Mouse (Mus musculus) embryonic facial prominence, embryonic 10.5 days (tissue): ENCODE data around the gene Enpep. TPM values are rescaled to one million over a fixed set of nuclear protein-coding genes. Genes with fewer than 3 reads are reported as not detected.

Experiments
- DNase-seq: peaks from one replicate; pipeline ENCODE4 v3.0.0-alpha.2; 2017; ENCODE audit warnings: low spot score
- H3K27ac ChIP-seq: fragments of 300-500 bp; sonication (generic); replicated peaks from 2 replicates; pipeline ENCODE4 v1.5.1; 2016; ENCODE audit warnings: mild to moderate bottlenecking
- H3K27me3 ChIP-seq: fragments of 300-500 bp; sonication (generic); replicated peaks from 2 replicates; pipeline ENCODE4 v1.6.1; 2016; ENCODE audit warnings: low read depth, mild to moderate bottlenecking; ENCODE audit not compliant: poor library complexity, severe bottlenecking
- H3K36me3 ChIP-seq: fragments of 300-500 bp; sonication (generic); replicated peaks from 2 replicates; pipeline ENCODE4 v1.6.1; 2016; ENCODE audit warnings: mild to moderate bottlenecking, moderate library complexity
- H3K4me1 ChIP-seq: fragments of 300-500 bp; sonication (generic); 2 replicates; pipeline ENCODE4 v1.6.1; 2016
- H3K4me3 ChIP-seq: fragments of 300-500 bp; sonication (generic); 2 replicates; pipeline ENCODE4 v1.5.1; 2016; ENCODE audit warnings: mild to moderate bottlenecking, moderate library complexity
- H3K9me3 ChIP-seq: fragments of 300-500 bp; sonication (generic); 2 replicates; pipeline ENCODE4 v1.6.1; 2016; ENCODE audit warnings: mild to moderate bottlenecking
- WGBS: fragments of 180-500 bp; shearing (Covaris S2); methylation state at CpG from one replicate; pipeline ENCODE4 v1.1.7; 2016; 5-methylcytosine and 5-hydroxymethylcytosine counted together
- polyA plus RNA-seq: library from polyadenylated mRNA; unstranded; fragments of >200 nt; fragmentation: Nextera tagmentation; extraction: Ambion mirVana; gene quantifications from 2 replicates; pipeline ENCODE4 v1.2.1, GENCODE M21; 2016

Enpep gene
- polyA plus RNA-seq, result 0.05 and 0.06 TPM in 2 replicates

DNA sequence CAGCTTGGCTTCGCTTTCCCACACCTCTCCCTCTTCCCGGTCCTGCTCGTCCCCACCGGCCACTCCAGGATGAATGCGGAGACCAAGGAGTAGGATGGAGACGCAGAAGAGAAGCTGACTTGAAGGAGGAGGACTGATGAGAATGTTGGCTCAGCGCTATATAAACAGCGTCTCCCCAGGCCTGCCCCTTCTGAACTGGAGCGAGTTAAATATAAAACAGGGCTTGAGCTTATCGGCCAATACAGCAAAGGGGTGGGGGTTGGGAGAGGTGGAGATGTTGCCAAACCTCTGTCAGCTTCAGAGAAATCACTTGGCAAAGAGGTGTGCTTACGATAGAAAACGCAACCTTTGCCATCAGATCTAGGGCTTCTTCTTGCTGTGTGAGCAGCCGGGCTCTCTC lies at the start of gene Enpep:
TSS of gene Enpep (minus strand) at position 135 of the 400 bp plus-strand sequence.
- DNase-seq, result no peak
- WGBS, result 65% methylated on average over 13 of the region's 13 CpGs
- Histone ChIP-seq H3K27ac (no peak within 1 kb of the TSS), H3K4me1 (peaks cover 9% of the 10 kb centered on the region), H3K36me3 (no peaks in the 10 kb centered on the region), H3K4me3 (no peak within 1 kb of the TSS), H3K27me3 (no peaks in the 10 kb centered on the region), H3K9me3 (no peaks in the 10 kb centered on the region)

- Histone ChIP-seq H3K9me3 (no peaks in the 10 kb centered on the region), H3K4me1 (no peaks in the 10 kb centered on the region), H3K27ac (no peak overlapping the region), H3K36me3 (no peaks in the 10 kb centered on the region), H3K4me3 (no peak overlapping the region), H3K27me3 (no peaks in the 10 kb centered on the region)
- no peak for DNase-seq
- WGBS, result 87% methylated on average over 3 of the region's 3 CpGs
Measured at GRCm38 (mm10) chr3:129379109-129379508, 46.6 kb upstream of the Enpep start.

- Histone ChIP-seq H3K4me1 (peaks cover 4% of the 10 kb centered on the region; the same call in 1 of the 2 replicates), H3K36me3 (no peaks in the 10 kb centered on the region), H3K9me3 (no peaks in the 10 kb centered on the region), H3K27me3 (no peaks in the 10 kb centered on the region), H3K4me3 (no peak overlapping the region), H3K27ac (no peak overlapping the region)
- DNase-seq, result no peak
- 93% methylated on average over 3 of the region's 3 CpGs for WGBS
Measured at GRCm38 (mm10) chr3:129375087-129375486, 42.6 kb upstream of the Enpep start.

GRCm38 (mm10) chr3:129373108-129373507 lies 40.6 kb upstream of the Enpep start:
- peaks cover 9% of the 10 kb centered on the region; the same call in 1 of the 2 replicates for H3K4me1 ChIP-seq
- H3K9me3 ChIP-seq, result no peaks in the 10 kb centered on the region
- 0 out of 2 replicates have a peak overlapping the region, but pooled peaks have one; percentile 14 for H3K27ac ChIP-seq
- H3K4me3 ChIP-seq, result no peak overlapping the region
- no peak for DNase-seq
- 39% methylated on average over 2 of the region's 2 CpGs for WGBS
- H3K36me3 ChIP-seq, result no peaks in the 10 kb centered on the region
- H3K27me3 ChIP-seq, result no peaks in the 10 kb centered on the region

DNA sequence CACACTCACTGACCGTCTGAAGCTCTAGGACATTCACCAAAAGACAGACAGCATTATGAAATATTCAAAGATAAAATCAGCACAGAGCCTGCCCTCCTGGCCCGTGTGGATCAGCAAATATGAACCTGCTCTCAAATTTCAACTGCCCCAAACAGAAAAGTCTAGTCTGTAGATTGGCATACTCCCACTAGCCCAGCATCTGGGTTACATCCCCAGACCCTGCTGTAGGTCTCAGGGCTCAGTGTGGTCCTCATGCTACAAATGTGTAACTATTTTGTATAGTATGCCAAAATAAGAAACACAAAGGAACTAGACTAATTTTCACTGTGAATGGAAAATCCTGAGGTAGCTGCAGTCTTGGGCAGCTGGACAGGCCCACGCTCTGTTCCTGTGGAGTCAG lies 37.0 kb upstream of the Enpep start:
- H3K4me1 ChIP-seq, result peaks cover 9% of the 10 kb centered on the region; the same call in 1 of the 2 replicates
- DNase-seq, result no peak
- no peaks in the 10 kb centered on the region for H3K27me3 ChIP-seq
- no peak overlapping the region for H3K27ac ChIP-seq
- no peak overlapping the region for H3K4me3 ChIP-seq
- 75% methylated on average over 3 of the region's 3 CpGs for WGBS
- H3K9me3 ChIP-seq, result no peaks in the 10 kb centered on the region
- no peaks in the 10 kb centered on the region for H3K36me3 ChIP-seq

GRCm38 (mm10) chr3:129365919-129366318 lies 33.4 kb upstream of the Enpep start:
- Histone ChIP-seq H3K9me3 (no peaks in the 10 kb centered on the region), H3K27me3 (no peaks in the 10 kb centered on the region), H3K4me1 (0 out of 2 replicates have a peak, but pooled peaks cover 5% of the 10 kb centered on the region), H3K4me3 (no peak overlapping the region), H3K36me3 (no peaks in the 10 kb centered on the region), H3K27ac (no peak overlapping the region)
- no peak for DNase-seq
- 69% methylated on average over 1 of the region's 1 CpGs for WGBS

- Histone ChIP-seq H3K27ac (no peak overlapping the region; the same call in 1 of the 2 replicates), H3K4me3 (no peak overlapping the region), H3K9me3 (no peaks in the 10 kb centered on the region), H3K4me1 (0 out of 2 replicates have a peak, but pooled peaks cover 5% of the 10 kb centered on the region), H3K27me3 (no peaks in the 10 kb centered on the region), H3K36me3 (no peaks in the 10 kb centered on the region)
- no peak for DNase-seq
- 83% methylated on average over 2 of the region's 2 CpGs for WGBS
Measured at GRCm38 (mm10) chr3:129364818-129365390, 32.4 kb upstream of the Enpep start.

DNA sequence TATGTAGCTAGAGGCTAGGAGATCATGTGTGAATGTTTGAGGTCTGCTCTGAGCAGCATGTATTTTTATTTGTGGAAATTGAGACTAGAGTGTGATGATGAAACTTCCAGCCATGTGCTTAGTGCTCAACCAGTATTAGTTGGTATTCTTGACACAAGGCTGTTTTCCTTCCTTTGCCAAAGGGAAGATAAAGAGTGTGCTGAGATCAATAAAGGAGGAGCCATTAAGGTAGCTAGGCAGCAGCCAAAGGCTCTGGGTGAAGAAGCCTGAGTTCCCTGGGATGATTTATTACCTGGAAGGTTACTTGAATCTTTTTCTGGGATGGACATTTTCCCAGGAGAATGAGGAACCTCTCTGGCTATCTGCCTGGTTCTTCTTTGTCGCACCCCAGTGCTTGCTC lies 30.9 kb upstream of the Enpep start:
- Histone ChIP-seq H3K4me1 (no peaks in the 10 kb centered on the region), H3K9me3 (no peaks in the 10 kb centered on the region), H3K27ac (no peak overlapping the region), H3K4me3 (no peak overlapping the region), H3K27me3 (no peaks in the 10 kb centered on the region), H3K36me3 (no peaks in the 10 kb centered on the region)
- 92% methylated on average over 1 of the region's 1 CpGs for WGBS
- DNase-seq, result no peak

DNA sequence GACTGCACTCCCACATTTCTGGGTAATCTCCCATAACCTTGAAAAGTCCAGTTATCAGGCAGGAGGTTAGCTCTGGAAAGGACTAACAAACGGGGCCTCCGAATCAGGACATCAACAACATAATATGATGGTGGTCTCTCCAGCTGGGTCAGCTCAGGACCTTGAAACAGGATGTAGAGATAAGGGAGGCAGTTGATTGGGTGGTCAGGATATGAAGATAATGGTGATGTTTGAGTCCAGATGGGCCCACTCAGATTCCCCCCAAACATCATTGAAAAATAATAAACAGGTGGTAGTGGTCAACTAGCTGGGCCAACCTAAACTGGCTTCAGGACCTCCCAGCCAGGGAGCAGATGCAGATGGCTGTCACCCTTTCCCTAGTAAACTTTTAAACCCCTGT lies 25.6 kb upstream of the Enpep start:
- Histone ChIP-seq H3K4me3 (no peak overlapping the region), H3K36me3 (no peaks in the 10 kb centered on the region), H3K4me1 (no peaks in the 10 kb centered on the region), H3K27ac (no peak overlapping the region), H3K9me3 (no peaks in the 10 kb centered on the region), H3K27me3 (no peaks in the 10 kb centered on the region)
- WGBS, result 91% methylated on average over 2 of the region's 2 CpGs
- no peak for DNase-seq

DNA sequence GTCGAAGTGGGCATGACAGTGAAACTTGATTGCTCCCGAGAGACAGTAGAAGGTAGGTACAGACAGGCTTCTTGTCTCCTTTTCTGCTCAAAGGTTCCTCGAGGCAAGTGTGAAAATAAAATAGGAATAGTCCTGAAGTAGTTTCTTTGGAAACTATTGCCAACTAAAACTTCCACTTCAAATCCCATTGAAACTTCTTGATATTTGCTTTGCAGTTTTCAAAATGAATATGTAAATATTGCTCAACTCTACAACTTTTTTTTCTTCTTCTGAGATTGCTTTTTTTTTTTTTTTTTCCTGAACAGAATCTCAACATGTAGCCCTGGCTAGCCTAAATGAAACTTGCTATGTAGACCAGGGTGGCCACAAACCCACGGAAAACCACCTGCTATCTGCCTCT lies 21.4 kb upstream of the Enpep start:
- Histone ChIP-seq H3K4me1 (no peaks in the 10 kb centered on the region), H3K36me3 (no peaks in the 10 kb centered on the region), H3K4me3 (no peak overlapping the region), H3K9me3 (no peaks in the 10 kb centered on the region), H3K27me3 (no peaks in the 10 kb centered on the region), H3K27ac (no peak overlapping the region)
- DNase-seq, result no peak
- WGBS, result 85% methylated on average over 4 of the region's 4 CpGs

GRCm38 (mm10) chr3:129351320-129351877 lies 18.9 kb upstream of the Enpep start:
- no peaks in the 10 kb centered on the region for H3K9me3 ChIP-seq
- no peaks in the 10 kb centered on the region for H3K36me3 ChIP-seq
- DNase-seq, result no peak
- no peaks in the 10 kb centered on the region for H3K27me3 ChIP-seq
- WGBS, result 83% methylated on average over 11 of the region's 11 CpGs
- H3K27ac ChIP-seq, result no peak overlapping the region
- H3K4me1 ChIP-seq, result no peaks in the 10 kb centered on the region; the same call in 1 of the 2 replicates
- no peak overlapping the region for H3K4me3 ChIP-seq

DNA sequence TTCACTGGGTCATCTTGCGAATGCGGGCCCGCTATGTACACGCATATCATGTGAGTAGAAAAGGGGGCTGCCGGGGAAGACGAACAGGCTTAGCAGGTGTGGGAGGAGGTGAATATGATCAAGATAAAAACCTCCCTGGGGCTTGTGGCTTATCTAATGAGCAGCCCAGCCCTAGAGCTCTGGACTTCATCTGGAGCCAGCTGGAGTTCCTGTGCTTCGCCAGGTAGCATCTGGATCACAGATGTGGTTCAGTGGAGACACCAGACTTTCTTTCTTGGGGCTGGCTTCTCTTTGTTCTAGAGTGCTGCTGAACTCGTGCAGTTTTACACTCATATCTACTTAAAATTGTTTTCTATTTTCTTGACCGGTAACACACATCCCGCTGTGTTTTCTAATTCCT lies 14.8 kb upstream of the Enpep start:
- H3K4me1 ChIP-seq, result no peaks in the 10 kb centered on the region; the same call in 1 of the 2 replicates
- H3K4me3 ChIP-seq, result no peak overlapping the region
- DNase-seq, result peak; percentile 22
- no peak overlapping the region for H3K27ac ChIP-seq
- WGBS, result 81% methylated on average over 10 of the region's 10 CpGs
- H3K27me3 ChIP-seq, result no peaks in the 10 kb centered on the region
- no peaks in the 10 kb centered on the region for H3K36me3 ChIP-seq
- no peaks in the 10 kb centered on the region for H3K9me3 ChIP-seq

DNA sequence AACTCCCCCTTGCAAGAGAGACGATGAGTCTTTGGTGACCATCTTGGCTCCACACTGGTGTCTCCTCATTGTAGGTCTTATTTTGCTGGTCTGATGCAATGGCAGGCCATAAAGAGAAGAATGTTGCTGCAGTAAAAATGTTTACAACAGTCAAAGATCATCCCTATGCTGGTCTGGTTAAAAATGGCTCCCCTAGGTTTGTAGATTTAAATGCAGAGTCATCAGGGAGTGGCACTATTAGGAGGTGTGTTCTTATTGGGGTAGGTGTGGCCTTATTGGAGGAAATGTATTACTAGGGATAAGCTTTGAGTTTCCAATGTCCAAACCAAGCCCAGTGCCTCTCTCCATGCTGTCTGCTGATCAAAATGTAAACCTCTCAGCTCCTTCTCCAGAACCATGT lies 10.2 kb upstream of the Enpep start:
- Histone ChIP-seq H3K4me1 (peaks cover 5% of the 10 kb centered on the region; the same call in 1 of the 2 replicates), H3K9me3 (0 out of 2 replicates have a peak, but pooled peaks cover 5% of the 10 kb centered on the region), H3K4me3 (no peak overlapping the region), H3K36me3 (no peaks in the 10 kb centered on the region), H3K27me3 (no peaks in the 10 kb centered on the region), H3K27ac (no peak overlapping the region)
- no peak for DNase-seq
- WGBS, result 100% methylated on average over 1 of the region's 1 CpGs
